Mouse (Mus musculus) embryonic facial prominence, embryonic 11.5 days (tissue): Measurements from ENCODE around the gene Snx6. TPM values are rescaled to one million over a fixed set of nuclear protein-coding genes. Genes with fewer than 3 reads are reported as not detected.
"Not testable (repeated sequence)": the region's sequence is repeated elsewhere in the genome, so short reads cannot be mapped to it uniquely, and the experiment has no call there.

Source experiments
- ATAC-seq: fragments of 200-750 bp; cut with Nextera tagmentation; replicated peaks from 2 replicates; pipeline ENCODE4 v1.8.0; 2017; ENCODE audit warnings: low read depth; ENCODE audit not compliant: insufficient number of reproducible peaks, low FRiP score, low TSS enrichment
- DNase-seq: peaks from one replicate; pipeline ENCODE4 v3.0.0-alpha.2; 2015; ENCODE audit warnings: low spot score
- H3K27ac ChIP-seq: fragments of 300-500 bp; sonication (generic); replicated peaks from 2 replicates; pipeline ENCODE4 v1.5.1; 2014; ENCODE audit warnings: mild to moderate bottlenecking, low read depth, low read length, control low read depth
- H3K27me3 ChIP-seq: fragments of 300-500 bp; sonication (generic); 2 replicates; pipeline ENCODE4 v1.6.1; 2014; ENCODE audit warnings: mild to moderate bottlenecking, low read length, moderate library complexity, mixed read lengths; ENCODE audit not compliant: control insufficient read depth, insufficient read depth
- H3K36me3 ChIP-seq: fragments of 300-500 bp; sonication (generic); replicated peaks from 2 replicates; pipeline ENCODE4 v1.6.1; 2014; ENCODE audit warnings: low read depth, mild to moderate bottlenecking, low read length, moderate library complexity, mixed read lengths; ENCODE audit not compliant: control insufficient read depth, insufficient read depth
- H3K4me1 ChIP-seq: fragments of 300-500 bp; sonication (generic); 2 replicates; pipeline ENCODE4 v1.6.1; 2014; ENCODE audit warnings: low read length, mixed read lengths; ENCODE audit not compliant: control insufficient read depth, insufficient read depth
- H3K4me2 ChIP-seq: fragments of 300-500 bp; sonication (generic); 2 replicates; pipeline ENCODE4 v1.6.1; 2014; ENCODE audit warnings: low read depth, mild to moderate bottlenecking, control low read depth, low read length, moderate library complexity
- H3K4me3 ChIP-seq: fragments of 300-500 bp; sonication (generic); 2 replicates; pipeline ENCODE4 v1.5.1; 2014; ENCODE audit warnings: low read depth, low read length, control low read depth
- H3K9ac ChIP-seq: fragments of 300-500 bp; sonication (generic); replicated peaks from 2 replicates; pipeline ENCODE4 v1.6.1; 2014; ENCODE audit warnings: mild to moderate bottlenecking, control low read depth, low read length
- H3K9me3 ChIP-seq: fragments of 300-500 bp; sonication (generic); replicated peaks from 2 replicates; pipeline ENCODE4 v1.6.1; 2016; ENCODE audit warnings: mild to moderate bottlenecking, low read length, inconsistent platforms, mixed read lengths; ENCODE audit not compliant: control insufficient read depth
- WGBS: fragments of 180-500 bp; shearing (Covaris S2); extraction: QIAGEN DNeasy Blood & Tissue Kit; methylation state at CpG from one replicate; pipeline ENCODE4 v1.1.7; 2014; 5-methylcytosine and 5-hydroxymethylcytosine counted together
- polyA plus RNA-seq: library from polyadenylated mRNA; unstranded; fragments of >200 nt; fragmentation: Nextera tagmentation; extraction: Ambion mirVana; gene quantifications from 2 replicates; pipeline ENCODE4 v1.2.1, GENCODE M21; 2014

Gene Snx6
- polyA plus RNA-seq, 1 experiment from 2014 or later = 297 TPM

GRCm38 (mm10) chr12:54833856-54834399, 38.4 kb upstream of the Snx6 start:
- 72% methylated on average over 9 of the region's 9 CpGs for WGBS
- no peaks in the 10 kb centered on the region for H3K36me3 ChIP-seq
- no peaks in the 10 kb centered on the region for H3K27me3 ChIP-seq
- no peak overlapping the region for H3K4me2 ChIP-seq
- DNase-seq (no peak), ATAC-seq (no peak)
- no peaks in the 10 kb centered on the region for H3K9me3 ChIP-seq
- H3K27ac ChIP-seq = no peak overlapping the region
- H3K4me1 ChIP-seq = no peaks in the 10 kb centered on the region
- H3K4me3 ChIP-seq = no peak overlapping the region
- H3K9ac ChIP-seq = no peak overlapping the region

- not testable (repeated sequence) for H3K27ac ChIP-seq, H3K9ac ChIP-seq, H3K4me3 ChIP-seq, DNase-seq, H3K9me3 ChIP-seq, H3K4me1 ChIP-seq, H3K27me3 ChIP-seq, ATAC-seq, H3K36me3 ChIP-seq, H3K4me2 ChIP-seq
- WGBS = 91% methylated on average over 1 of the region's 1 CpGs
These were observed 36.4 kb upstream of the Snx6 start for GRCm38 (mm10) chr12:54831927-54832326.

GRCm38 (mm10) chr12:54830574-54830973, 35.1 kb upstream of the Snx6 start:
- WGBS = 18% methylated on average over 6 of the region's 6 CpGs
- no peaks in the 10 kb centered on the region for H3K4me1 ChIP-seq
- no peak overlapping the region for H3K9ac ChIP-seq
- no peak overlapping the region for H3K4me2 ChIP-seq
- H3K27me3 ChIP-seq = no peaks in the 10 kb centered on the region
- H3K27ac ChIP-seq = no peak overlapping the region
- no peaks in the 10 kb centered on the region for H3K9me3 ChIP-seq
- ATAC-seq (0 out of 2 replicates have a peak, but pooled peaks have one; percentile 64), DNase-seq (peak; percentile 88)
- no peak overlapping the region for H3K4me3 ChIP-seq
- H3K36me3 ChIP-seq = no peaks in the 10 kb centered on the region

- whole genome bisulfite sequencing = 57% methylated on average over 5 of the region's 5 CpGs
- Histone ChIP-seq H3K36me3 (no peaks in the 10 kb centered on the region), H3K4me1 (no peaks in the 10 kb centered on the region), H3K4me2 (no peak overlapping the region), H3K4me3 (no peak overlapping the region), H3K27ac (no peak overlapping the region), H3K9ac (no peak overlapping the region), H3K27me3 (no peaks in the 10 kb centered on the region), H3K9me3 (no peaks in the 10 kb centered on the region)
- DNase-seq = no peak
- no peak for ATAC-seq
These were observed 34.4 kb upstream of the Snx6 start for GRCm38 (mm10) chr12:54829876-54830275.

- H3K4me3 ChIP-seq = no peak overlapping the region
- ATAC-seq (no peak), DNase-seq (no peak)
- H3K27ac ChIP-seq = no peak overlapping the region
- H3K4me1 ChIP-seq = no peaks in the 10 kb centered on the region
- no peaks in the 10 kb centered on the region for H3K36me3 ChIP-seq
- no peaks in the 10 kb centered on the region for H3K9me3 ChIP-seq
- WGBS = 74% methylated on average over 1 of the region's 1 CpGs
- no peak overlapping the region for H3K4me2 ChIP-seq
- no peak overlapping the region for H3K9ac ChIP-seq
- no peaks in the 10 kb centered on the region for H3K27me3 ChIP-seq
These were observed 32.5 kb upstream of the Snx6 start for GRCm38 (mm10) chr12:54828043-54828442.

GRCm38 (mm10) chr12:54825202-54825601, 29.7 kb upstream of the Snx6 start:
- H3K9ac ChIP-seq = no peak overlapping the region

GRCm38 (mm10) chr12:54822836-54823426, 27.4 kb upstream of the Snx6 start:
- 74% methylated on average over 4 of the region's 4 CpGs for WGBS
- Histone ChIP-seq H3K9me3 (no peaks in the 10 kb centered on the region), H3K27ac (no peak overlapping the region), H3K27me3 (no peaks in the 10 kb centered on the region), H3K4me3 (no peak overlapping the region), H3K36me3 (no peaks in the 10 kb centered on the region), H3K4me1 (no peaks in the 10 kb centered on the region), H3K9ac (no peak overlapping the region), H3K4me2 (no peak overlapping the region)
- DNase-seq (no peak), ATAC-seq (no peak)

More at GRCm38 (mm10) chr12:54825202-54825601, 29.7 kb upstream of the Snx6 start:
- 94% methylated on average over 3 of the region's 3 CpGs for WGBS
- Histone ChIP-seq H3K4me2 (no peak overlapping the region), H3K27me3 (no peaks in the 10 kb centered on the region), H3K27ac (no peak overlapping the region), H3K36me3 (no peaks in the 10 kb centered on the region), H3K9me3 (no peaks in the 10 kb centered on the region), H3K4me1 (no peaks in the 10 kb centered on the region), H3K4me3 (no peak overlapping the region)
- ATAC-seq (no peak), DNase-seq (no peak)

GRCm38 (mm10) chr12:54820684-54821161, 25.2 kb upstream of the Snx6 start:
- no peak for DNase-seq
- ATAC-seq = no peak
- no peak overlapping the region for H3K27ac ChIP-seq
- H3K4me2 ChIP-seq = no peak overlapping the region
- H3K36me3 ChIP-seq = no peaks in the 10 kb centered on the region
- 42% methylated on average over 2 of the region's 2 CpGs for WGBS
- no peak overlapping the region for H3K4me3 ChIP-seq
- no peak overlapping the region for H3K9ac ChIP-seq
- H3K9me3 ChIP-seq = no peaks in the 10 kb centered on the region
- H3K27me3 ChIP-seq = no peaks in the 10 kb centered on the region
- no peaks in the 10 kb centered on the region for H3K4me1 ChIP-seq
